Mouse (Mus musculus) heart, embryonic 13.5 days (tissue): ENCODE data around the gene Faah. TPM values are rescaled to one million over a fixed set of nuclear protein-coding genes. Genes with fewer than 3 reads are reported as not detected.

Experiments used
- ATAC-seq: fragments of 200-750 bp; cut with Nextera tagmentation; 2 replicates; pipeline ENCODE4 v1.8.0; 2017; ENCODE audit warnings: moderate TSS enrichment; ENCODE audit not compliant: insufficient number of reproducible peaks, low FRiP score, low TSS enrichment; ENCODE audit errors: extremely low read depth
- H3K27ac ChIP-seq: fragments of 300-500 bp; sonication (generic); replicated peaks from 2 replicates; pipeline ENCODE4 v1.5.1; 2015; ENCODE audit warnings: moderate library complexity, mild to moderate bottlenecking, inconsistent platforms
- H3K27me3 ChIP-seq: fragments of 300-500 bp; sonication (generic); replicated peaks from 2 replicates; pipeline ENCODE4 v1.6.1; 2015; ENCODE audit warnings: mild to moderate bottlenecking, inconsistent platforms
- H3K36me3 ChIP-seq: fragments of 300-500 bp; sonication (generic); 2 replicates; pipeline ENCODE4 v1.6.1; 2015; ENCODE audit warnings: mild to moderate bottlenecking, inconsistent platforms
- H3K4me1 ChIP-seq: fragments of 300-500 bp; sonication (generic); 2 replicates; pipeline ENCODE4 v1.6.1; 2015; ENCODE audit warnings: inconsistent platforms
- H3K4me2 ChIP-seq: fragments of 300-500 bp; sonication (generic); 2 replicates; pipeline ENCODE4 v1.6.1; 2015; ENCODE audit warnings: inconsistent platforms, mild to moderate bottlenecking, moderate library complexity
- H3K4me3 ChIP-seq: fragments of 300-500 bp; sonication (generic); 2 replicates; pipeline ENCODE4 v1.5.1; 2015; ENCODE audit warnings: moderate library complexity, mild to moderate bottlenecking, inconsistent platforms
- H3K9ac ChIP-seq: fragments of 300-500 bp; sonication (generic); 2 replicates; pipeline ENCODE4 v1.6.1; 2015; ENCODE audit warnings: inconsistent platforms, mild to moderate bottlenecking, moderate library complexity
- H3K9me3 ChIP-seq: fragments of 300-500 bp; sonication (generic); 2 replicates; pipeline ENCODE4 v1.6.1; 2016; ENCODE audit warnings: inconsistent platforms
- WGBS: fragments of 180-500 bp; shearing (Covaris S2); methylation state at CpG from one replicate; pipeline ENCODE4 v1.1.7; 2015; ENCODE audit warnings: mixed read lengths; 5-methylcytosine and 5-hydroxymethylcytosine counted together
- polyA plus RNA-seq: library from polyadenylated mRNA; unstranded; fragments of >200 nt; fragmentation: Nextera tagmentation; extraction: Ambion mirVana; gene quantifications from 2 replicates; pipeline ENCODE4 v1.2.1, GENCODE M21; 2015

The Faah gene
- polyA plus RNA-seq, 1 experiment from 2014 or later = 2.1 TPM

DNA sequence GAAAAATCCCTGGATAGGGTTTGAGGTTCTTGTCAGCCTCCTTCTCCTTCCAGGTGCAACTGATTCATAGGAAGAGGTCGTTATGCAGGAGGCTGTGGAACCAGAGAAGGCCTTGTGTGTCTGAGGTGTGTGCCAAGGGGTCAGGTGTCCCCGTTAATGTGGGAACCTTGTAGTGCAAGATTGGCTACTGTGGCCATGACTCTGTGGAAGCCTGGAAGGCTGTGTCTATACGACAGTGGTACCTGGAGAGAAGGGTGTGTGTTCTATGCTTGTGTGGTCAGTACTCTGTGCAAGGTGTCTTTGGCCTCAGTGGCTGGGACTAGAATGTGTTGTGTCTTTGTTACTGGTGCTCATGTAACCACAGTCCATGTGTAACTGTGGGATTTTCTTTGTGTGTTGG is 77.0 kb downstream of the Faah start:
- Histone ChIP-seq H3K27ac (no peak overlapping the region), H3K4me2 (no peak overlapping the region), H3K9me3 (no peaks in the 10 kb centered on the region), H3K27me3 (peaks cover 100% of the 10 kb centered on the region), H3K4me3 (no peak overlapping the region), H3K4me1 (peaks cover 32% of the 10 kb centered on the region), H3K36me3 (no peaks in the 10 kb centered on the region), H3K9ac (no peak overlapping the region)
- ATAC-seq = no peak
- WGBS = 16% methylated on average over 3 of the region's 3 CpGs

DNA sequence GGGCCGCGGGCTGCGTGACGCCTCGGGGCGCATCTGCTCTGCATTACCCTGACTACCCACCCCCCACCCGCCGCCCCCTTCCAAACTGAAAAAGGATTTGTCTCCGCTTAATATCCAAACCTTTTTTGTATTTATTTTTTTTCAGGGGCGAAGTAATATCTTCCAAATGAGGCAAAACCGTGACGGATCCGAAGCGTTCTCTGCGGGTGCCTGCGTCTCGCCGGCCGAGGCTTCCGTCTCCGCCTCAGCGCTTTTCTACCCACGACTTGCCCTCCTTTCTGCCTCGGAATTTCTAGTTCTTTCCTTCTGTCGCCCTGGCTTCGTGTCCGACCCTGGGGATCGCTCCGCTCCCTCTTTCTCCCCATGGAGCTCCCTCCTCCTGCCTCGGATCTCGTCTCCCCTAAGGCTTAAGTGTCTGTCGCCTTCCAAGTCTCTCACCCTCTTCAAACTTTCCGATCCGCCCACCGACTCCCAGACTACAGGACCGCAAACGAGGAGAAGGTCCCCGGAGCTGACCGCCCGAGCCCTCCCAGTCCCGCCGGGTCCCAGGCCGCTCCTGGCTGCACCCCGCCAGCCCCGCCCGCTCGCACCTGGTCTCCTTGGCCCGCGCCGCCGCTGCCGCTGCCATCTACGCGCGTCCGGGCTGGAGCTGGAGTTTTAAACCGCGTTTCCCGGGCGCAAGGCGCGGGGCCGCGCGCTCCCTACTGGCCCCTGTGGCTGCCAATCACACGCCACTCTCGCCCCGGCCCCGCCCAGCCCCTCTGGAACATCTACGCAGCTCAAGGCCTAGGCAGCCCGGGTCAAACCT is 78.2 kb downstream of the Faah start, which contains the start of gene Dmbx1:
Dmbx1 (minus strand) TSS at position 632 of the 808 bp plus-strand sequence.
- Histone ChIP-seq H3K27ac (no peak within 1 kb of the TSS), H3K9ac (peak within 1 kb of the TSS; percentile 66), H3K36me3 (no peaks in the 10 kb centered on the region), H3K4me1 (peaks cover 33% of the 10 kb centered on the region), H3K4me3 (peak within 1 kb of the TSS; percentile 51), H3K4me2 (peak within 1 kb of the TSS; percentile 71), H3K27me3 (peaks cover 100% of the 10 kb centered on the region), H3K9me3 (no peaks in the 10 kb centered on the region)
- ATAC-seq = no peak
- under 1% methylated on average over 71 of the region's 71 CpGs for WGBS

DNA sequence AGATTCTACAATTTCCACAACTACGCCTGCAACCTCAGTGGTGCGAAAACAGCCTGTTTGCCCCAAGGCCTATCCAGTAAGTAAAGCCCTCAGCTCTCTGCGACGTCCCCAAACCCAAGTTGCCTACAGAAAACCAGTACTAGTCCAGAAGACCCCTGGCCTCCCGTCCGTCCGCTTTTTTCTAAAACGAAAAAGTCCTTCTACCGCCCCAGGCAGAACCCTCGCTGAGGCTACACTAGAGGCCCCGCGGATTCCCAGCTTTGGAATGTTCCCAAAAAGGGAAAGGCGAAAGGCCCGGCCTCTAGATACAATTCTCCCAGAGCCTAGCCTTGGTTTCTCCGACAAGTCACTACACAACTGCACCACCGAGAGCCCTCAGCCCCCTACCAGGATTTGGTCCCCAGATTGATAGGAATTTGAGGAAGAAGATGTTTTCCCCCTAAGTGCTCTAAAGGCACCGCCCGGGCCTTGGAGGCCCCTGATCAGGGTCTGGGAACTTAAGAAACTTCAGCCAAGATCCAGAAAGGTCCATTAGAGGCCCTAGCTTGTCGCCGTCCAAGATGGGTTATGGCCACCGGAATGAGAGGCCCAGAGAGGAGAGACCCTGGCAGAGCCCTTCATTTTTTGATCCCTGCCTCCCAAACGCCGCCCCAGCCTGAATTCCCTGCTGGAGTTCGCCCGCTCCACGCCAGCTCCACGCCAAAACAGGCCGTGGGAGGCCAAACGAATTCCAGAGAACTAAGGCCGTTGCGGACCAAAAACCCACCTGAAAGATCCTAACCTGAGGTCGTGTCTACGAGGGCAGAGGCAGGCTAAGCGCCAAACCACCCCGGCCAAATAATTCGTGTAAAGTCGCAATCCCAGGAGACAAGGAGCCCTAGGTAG is 79.2 kb downstream of the Faah start:
- WGBS = 2% methylated on average over 37 of the region's 37 CpGs
- Histone ChIP-seq H3K36me3 (no peaks in the 10 kb centered on the region), H3K27ac (no peak overlapping the region), H3K9me3 (no peaks in the 10 kb centered on the region), H3K4me1 (peaks cover 29% of the 10 kb centered on the region), H3K27me3 (peaks cover 100% of the 10 kb centered on the region), H3K4me2 (0 out of 2 replicates have a peak overlapping the region, but pooled peaks have one; percentile 71), H3K9ac (no peak overlapping the region), H3K4me3 (peak overlapping the region; percentile 51)
- no peak for ATAC-seq

DNA sequence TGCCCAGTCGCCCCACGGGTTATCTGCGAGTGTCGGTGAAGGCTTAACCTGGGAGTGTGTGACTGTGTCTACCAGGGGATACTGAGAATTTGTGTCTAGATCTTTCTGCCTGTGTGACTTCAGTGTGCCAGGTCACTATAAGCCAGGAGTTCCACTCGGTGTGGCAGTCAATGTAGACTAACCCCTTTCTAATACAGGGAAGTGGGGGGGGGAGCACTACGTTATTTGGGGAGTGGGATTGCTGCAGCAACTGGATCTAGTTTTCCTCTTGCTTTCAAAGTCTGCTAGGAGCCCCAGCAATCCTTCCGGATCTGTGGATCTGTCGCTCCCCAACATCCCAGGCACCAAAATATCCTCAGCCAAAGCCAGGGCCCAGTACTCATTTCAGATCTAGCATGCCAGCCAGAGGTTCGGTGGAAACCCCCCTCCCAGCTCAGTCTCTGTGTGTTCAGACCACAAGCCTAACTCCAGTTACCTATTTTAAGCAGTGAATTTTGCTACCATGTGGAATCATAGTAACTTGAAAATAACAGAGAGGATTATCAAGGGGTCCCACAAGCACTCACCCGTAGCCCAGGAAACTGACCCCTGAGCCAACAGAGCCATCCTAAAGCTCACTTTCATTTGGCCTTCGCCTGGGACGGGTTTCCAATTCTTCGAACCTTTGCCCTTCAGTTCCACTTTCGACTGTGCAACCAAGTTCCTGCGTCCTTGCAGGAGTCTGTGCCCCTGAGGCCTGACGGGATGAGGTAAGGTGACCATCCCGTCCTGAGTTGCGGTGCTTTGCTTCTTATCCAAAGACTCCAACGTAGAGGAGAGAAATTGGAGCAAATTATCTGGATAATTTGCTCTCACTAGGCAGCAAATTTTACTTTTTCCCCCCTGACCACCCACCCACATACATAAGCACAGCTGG is 80.4 kb downstream of the Faah start:
- H3K9me3 ChIP-seq = no peaks in the 10 kb centered on the region
- H3K27me3 ChIP-seq = peaks cover 100% of the 10 kb centered on the region
- H3K4me1 ChIP-seq = peaks cover 29% of the 10 kb centered on the region
- no peak for ATAC-seq
- H3K36me3 ChIP-seq = no peaks in the 10 kb centered on the region
- peak overlapping the region; percentile 28 for H3K4me3 ChIP-seq
- H3K27ac ChIP-seq = no peak overlapping the region
- 6% methylated on average over 19 of the region's 19 CpGs for WGBS
- no peak overlapping the region for H3K9ac ChIP-seq
- peak overlapping the region; percentile 48; the same call in 1 of the 2 replicates for H3K4me2 ChIP-seq

DNA sequence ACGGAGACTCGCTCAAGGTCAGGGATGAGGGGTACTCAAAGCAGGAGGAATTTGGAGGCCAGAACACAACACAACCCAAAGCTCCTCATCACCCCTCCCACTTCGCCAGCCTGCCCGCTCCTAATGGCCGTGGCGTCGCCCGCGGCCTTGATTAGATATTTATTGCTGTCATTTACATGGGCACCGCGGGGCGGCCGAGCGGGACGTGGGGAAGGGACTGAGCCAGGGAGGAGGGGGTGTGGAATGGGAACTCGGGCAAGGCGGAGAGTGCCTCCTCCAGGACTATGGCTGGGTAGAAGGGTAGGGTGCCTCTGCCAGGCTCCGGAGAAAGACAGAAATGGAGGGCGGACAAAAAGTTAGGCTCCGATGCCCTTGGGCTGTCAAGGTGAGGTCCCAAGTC is 81.1 kb downstream of the Faah start:
- under 1% methylated on average over 20 of the region's 20 CpGs for WGBS

DNA sequence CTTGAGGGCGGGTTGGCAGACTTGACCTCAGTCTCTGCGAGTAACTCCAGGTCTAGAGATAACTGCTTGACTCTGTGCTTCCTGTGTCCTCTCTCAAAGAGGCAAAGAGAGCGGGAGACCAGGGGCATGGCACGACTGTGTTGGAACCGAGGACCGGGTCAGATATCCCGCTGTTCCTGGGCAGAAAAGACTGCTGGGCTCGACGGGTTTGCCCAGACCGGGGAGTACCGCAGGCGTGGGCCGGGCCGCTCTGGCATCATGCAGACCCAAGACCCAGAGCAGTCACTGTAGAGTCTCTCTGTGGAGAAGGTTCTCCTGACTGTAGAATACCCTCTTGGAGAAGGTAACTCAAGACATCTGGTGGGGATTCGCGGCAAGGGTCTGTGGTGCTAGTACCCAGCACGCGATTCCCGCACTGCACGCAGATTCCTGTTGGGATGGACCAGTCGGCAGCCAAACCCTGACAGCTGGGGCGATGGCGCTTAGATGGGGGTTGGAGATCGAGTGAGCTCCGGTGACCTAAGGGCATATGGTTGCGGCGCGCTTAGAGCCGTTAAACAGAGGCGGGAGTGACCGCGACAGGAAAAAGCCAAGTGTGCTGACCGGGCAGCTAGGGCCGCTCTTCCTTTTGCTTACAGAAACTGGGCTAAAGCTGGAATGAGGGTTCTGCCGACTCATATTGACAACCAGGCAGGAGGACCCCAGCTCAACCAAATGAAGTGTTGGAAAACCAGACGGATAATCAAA is 81.7 kb downstream of the Faah start:
- H3K27me3 ChIP-seq = peaks cover 100% of the 10 kb centered on the region
- peak overlapping the region; percentile 48 for H3K4me2 ChIP-seq
- H3K9me3 ChIP-seq = no peaks in the 10 kb centered on the region
- no peak for ATAC-seq
- no peaks in the 10 kb centered on the region for H3K36me3 ChIP-seq
- peaks cover 29% of the 10 kb centered on the region for H3K4me1 ChIP-seq
- H3K9ac ChIP-seq = no peak overlapping the region
- no peak overlapping the region for H3K27ac ChIP-seq
- H3K4me3 ChIP-seq = peak overlapping the region; percentile 28
- under 1% methylated on average over 36 of the region's 36 CpGs for WGBS

More for the DNA sequence above, 81.1 kb downstream of the Faah start:
- ATAC-seq = no peak
- Histone ChIP-seq H3K36me3 (no peaks in the 10 kb centered on the region), H3K4me2 (peak overlapping the region; percentile 48), H3K9ac (no peak overlapping the region), H3K9me3 (no peaks in the 10 kb centered on the region), H3K4me1 (peaks cover 29% of the 10 kb centered on the region), H3K4me3 (peak overlapping the region; percentile 28), H3K27me3 (peaks cover 100% of the 10 kb centered on the region), H3K27ac (no peak overlapping the region)

DNA sequence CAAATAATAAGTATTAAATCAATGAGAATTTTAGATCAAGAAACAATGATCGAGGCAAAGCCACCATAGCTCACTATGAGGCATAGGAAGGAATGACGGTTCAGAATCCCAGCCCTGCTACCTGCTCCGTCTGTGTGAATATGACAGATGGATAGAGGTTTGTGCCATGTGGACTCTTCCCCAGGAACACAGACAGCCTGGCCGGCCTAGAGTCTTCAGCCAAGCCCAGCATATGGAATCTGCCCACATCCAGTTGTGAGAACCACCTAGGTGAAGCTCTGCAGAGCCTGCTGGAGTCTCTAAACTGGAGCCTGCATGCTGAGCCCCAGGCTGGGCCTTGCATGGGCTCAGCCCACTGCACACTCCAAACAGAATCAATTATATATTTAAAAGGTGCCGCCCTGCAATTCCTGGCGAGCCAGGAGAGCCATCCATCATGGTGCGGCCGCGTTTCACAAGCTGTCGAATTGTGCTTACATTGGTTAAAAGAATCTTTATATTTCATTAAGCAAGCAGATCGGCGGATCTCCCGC is 86.1 kb downstream of the Faah start:
- Histone ChIP-seq H3K4me2 (no peak overlapping the region), H3K9me3 (no peaks in the 10 kb centered on the region), H3K36me3 (no peaks in the 10 kb centered on the region), H3K4me3 (no peak overlapping the region), H3K27ac (no peak overlapping the region), H3K9ac (no peak overlapping the region), H3K4me1 (peaks cover 10% of the 10 kb centered on the region), H3K27me3 (peaks cover 100% of the 10 kb centered on the region)
- 46% methylated on average over 13 of the region's 13 CpGs for WGBS
- no peak for ATAC-seq

DNA sequence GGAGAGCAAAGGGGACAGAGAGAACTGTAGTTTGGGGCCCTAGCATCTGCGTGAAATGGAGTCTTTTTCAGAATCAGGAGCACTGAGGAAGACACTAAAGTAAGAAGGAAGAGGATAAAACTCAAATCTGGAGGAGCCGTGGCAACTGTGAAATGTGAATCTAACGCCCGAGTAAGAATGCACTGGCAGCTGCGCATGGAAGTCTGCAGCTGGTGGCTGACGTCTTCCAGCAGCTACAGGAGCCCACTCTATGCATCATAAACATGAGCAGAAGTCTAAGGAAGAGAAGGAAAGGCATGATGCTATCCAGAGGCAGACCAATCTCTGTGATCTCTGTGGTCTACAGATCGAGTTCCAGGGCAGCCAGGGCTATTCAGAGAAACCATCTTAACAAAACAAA is 90.1 kb downstream of the Faah start:
- H3K4me3 ChIP-seq = no peak overlapping the region
- peaks cover 94% of the 10 kb centered on the region for H3K27me3 ChIP-seq
- no peak for ATAC-seq
- WGBS = 46% methylated on average over 7 of the region's 7 CpGs
- no peaks in the 10 kb centered on the region for H3K36me3 ChIP-seq
- no peak overlapping the region for H3K4me2 ChIP-seq
- no peak overlapping the region for H3K27ac ChIP-seq
- H3K9ac ChIP-seq = no peak overlapping the region
- no peaks in the 10 kb centered on the region for H3K9me3 ChIP-seq
- no peaks in the 10 kb centered on the region for H3K4me1 ChIP-seq

DNA sequence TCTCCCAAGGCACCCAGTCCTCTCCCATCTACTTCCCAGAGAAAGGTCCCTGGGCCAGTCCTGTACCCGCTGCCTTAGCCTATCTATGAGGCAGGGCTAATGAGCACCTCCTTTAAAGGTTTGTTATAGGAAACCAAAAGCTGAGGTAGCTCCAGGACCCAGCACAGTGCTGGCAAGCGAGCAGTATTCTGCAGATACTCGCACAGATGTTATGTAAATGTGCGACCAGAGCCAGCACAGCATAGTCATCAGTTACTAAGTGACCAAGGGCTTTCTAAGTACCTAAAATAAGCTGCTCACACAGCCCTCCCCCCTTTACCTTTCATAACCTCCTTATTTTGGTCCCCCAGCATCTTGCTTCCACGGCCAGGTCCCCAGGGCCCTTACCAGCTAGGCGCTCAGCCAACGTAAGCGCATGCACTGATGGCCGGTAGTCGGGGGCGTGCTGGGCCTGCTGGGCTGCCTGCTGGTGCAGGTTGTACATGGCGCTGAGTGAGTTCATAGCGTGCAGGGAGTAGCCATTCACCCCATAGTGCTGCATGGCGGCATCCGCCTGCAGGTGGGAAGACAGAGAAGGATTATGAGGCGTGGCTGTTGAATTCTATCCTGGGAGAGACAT is 94.4 kb downstream of the Faah start:
- WGBS = 62% methylated on average over 16 of the region's 16 CpGs
- no peak overlapping the region for H3K4me3 ChIP-seq
- no peak overlapping the region for H3K9ac ChIP-seq
- ATAC-seq = no peak
- no peaks in the 10 kb centered on the region for H3K9me3 ChIP-seq
- H3K4me2 ChIP-seq = no peak overlapping the region
- no peaks in the 10 kb centered on the region for H3K36me3 ChIP-seq
- no peaks in the 10 kb centered on the region for H3K4me1 ChIP-seq
- H3K27me3 ChIP-seq = peaks cover 94% of the 10 kb centered on the region
- no peak overlapping the region for H3K27ac ChIP-seq

DNA sequence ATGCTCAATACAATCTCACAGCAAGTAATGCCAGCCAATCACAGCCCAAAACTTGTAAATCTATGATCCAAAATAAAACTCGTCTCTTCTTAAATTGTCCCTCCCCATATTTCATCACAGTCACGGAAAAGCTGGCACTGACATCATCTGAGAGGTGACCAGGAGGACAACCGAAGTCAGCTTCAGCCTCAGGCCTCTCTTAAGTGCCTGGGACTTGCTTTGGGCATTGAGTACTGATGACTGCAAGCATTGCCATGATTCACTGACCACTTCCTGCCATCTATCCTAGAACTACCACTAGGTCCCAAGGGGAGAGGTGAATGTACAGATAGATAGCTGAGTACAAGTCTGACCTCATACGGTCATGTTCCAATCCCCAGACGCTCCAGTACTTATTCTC is 95.0 kb downstream of the Faah start:
- no peak overlapping the region for H3K4me3 ChIP-seq
- H3K27ac ChIP-seq = no peak overlapping the region
- H3K9ac ChIP-seq = no peak overlapping the region
- no peaks in the 10 kb centered on the region for H3K4me1 ChIP-seq
- peaks cover 94% of the 10 kb centered on the region for H3K27me3 ChIP-seq
- H3K9me3 ChIP-seq = no peaks in the 10 kb centered on the region
- ATAC-seq = no peak
- no peaks in the 10 kb centered on the region for H3K36me3 ChIP-seq
- H3K4me2 ChIP-seq = no peak overlapping the region
- WGBS = 67% methylated on average over 5 of the region's 5 CpGs
